Mouse (Mus musculus) inflammation-experienced regulatory T-cells, adult 6 months (primary cell): ENCODE data around the gene Vmn2r73. TPM values are rescaled to one million over a fixed set of nuclear protein-coding genes. Genes with fewer than 3 reads are reported as not detected.
"Not testable (repeated sequence)": the region's sequence is repeated elsewhere in the genome, so short reads cannot be mapped to it uniquely, and the experiment has no call there.

ENCODE experiments used
- ATAC-seq: one replicate; pipeline ENCODE4 v1.8.0; 2017
- polyA plus RNA-seq, 3 experiments: library from polyadenylated mRNA; unstranded; fragments of 100-300 nt; shearing (Covaris generic); gene quantifications; one replicate each; pipeline ENCODE4 v1.2.1; 2017

Gene Vmn2r73
- not detected for polyA plus RNA-seq

- ATAC-seq: no peak
These were observed at the start of gene Vmn2r73 for GRCm38 (mm10) chr7:85876166-85876565. Gene Vmn2r73 (minus strand): TSS chr7:85876266.

- no peak for ATAC-seq
These were observed 35.7 kb downstream of the Vmn2r73 start for GRCm38 (mm10) chr7:85840090-85840948.

- ATAC-seq: not testable (repeated sequence)
These were observed 58.0 kb downstream of the Vmn2r73 start for GRCm38 (mm10) chr7:85818092-85818491.

Other genes with a start within 250 kb of the Vmn2r73 start
- not detected for gene Vmn2r72, start 121.2 kb downstream of the Vmn2r73 start, polyA plus RNA-seq
- under 1 TPM in 1 of 3 experiments, not detected in 2; 0.04 TPM for gene Vmn2r74, start 85.4 kb upstream of the Vmn2r73 start, polyA plus RNA-seq